Mouse (Mus musculus) layer of hippocampus, adult 9-10 months (tissue): Measurements from ENCODE around the gene Wfdc15a.
"Not testable (repeated sequence)": the region's sequence is repeated elsewhere in the genome, so short reads cannot be mapped to it uniquely, and the experiment has no call there.

Experiments used
- DNase-seq: peaks from one replicate; pipeline ENCODE4 v3.0.0; 2022; ENCODE audit warnings: low spot score

Gene Wfdc15a

GRCm38 (mm10) chr2:164199626-164200327 is at the start of gene Wfdc15a:
TSS of gene Wfdc15a (minus strand) at chr2:164200130.
- DNase-seq, result no peak

GRCm38 (mm10) chr2:164238366-164238765 is 38.4 kb upstream of the Wfdc15a start, which contains the start of gene Svs2:
TSS of gene Svs2 (minus strand) at chr2:164238466.
- DNase-seq, result no peak

- DNase-seq, result no peak
Measured at GRCm38 (mm10) chr2:164232671-164233070, 32.7 kb upstream of the Wfdc15a start.

- no peak for DNase-seq
Measured at GRCm38 (mm10) chr2:164228361-164229070, 28.6 kb upstream of the Wfdc15a start.

GRCm38 (mm10) chr2:164221522-164221921 is 21.6 kb upstream of the Wfdc15a start, which contains the start of gene Wfdc15b:
TSS of gene Wfdc15b (minus strand) at chr2:164221660.
- no peak for DNase-seq

GRCm38 (mm10) chr2:164219295-164219694 is 19.4 kb upstream of the Wfdc15a start:
- DNase-seq, result no peak

GRCm38 (mm10) chr2:164212711-164213110 is 12.8 kb upstream of the Wfdc15a start:
- no peak for DNase-seq

GRCm38 (mm10) chr2:164210892-164211291 is 11.0 kb upstream of the Wfdc15a start:
- no peak for DNase-seq

- no peak for DNase-seq
Measured at GRCm38 (mm10) chr2:164206676-164207075, 6.7 kb upstream of the Wfdc15a start.

GRCm38 (mm10) chr2:164206011-164206410 is 6.1 kb upstream of the Wfdc15a start:
- not testable (repeated sequence) for DNase-seq

- no peak for DNase-seq
Measured at GRCm38 (mm10) chr2:164196700-164196990, 3.3 kb downstream of the Wfdc15a start.

- DNase-seq, result no peak
Measured at GRCm38 (mm10) chr2:164195971-164196699, 3.8 kb downstream of the Wfdc15a start.

GRCm38 (mm10) chr2:164194959-164195630 is 4.8 kb downstream of the Wfdc15a start:
- DNase-seq, result no peak

- DNase-seq, result no peak
Measured at GRCm38 (mm10) chr2:164192279-164192678, 7.7 kb downstream of the Wfdc15a start.

GRCm38 (mm10) chr2:164190576-164190975 is 9.4 kb downstream of the Wfdc15a start, which contains the start of gene Wfdc12:
TSS of gene Wfdc12 (minus strand) at chr2:164190608.
- DNase-seq, result no peak

- no peak for DNase-seq
Measured at GRCm38 (mm10) chr2:164188722-164189121, 11.2 kb downstream of the Wfdc15a start.

GRCm38 (mm10) chr2:164184145-164184719 is 15.7 kb downstream of the Wfdc15a start:
- DNase-seq, result no peak

GRCm38 (mm10) chr2:164183340-164183739 is 16.6 kb downstream of the Wfdc15a start:
- no peak for DNase-seq

GRCm38 (mm10) chr2:164182692-164183255 is 17.2 kb downstream of the Wfdc15a start, which contains the start of gene Wfdc5:
TSS of gene Wfdc5 (minus strand) at chr2:164182742.
- DNase-seq, result no peak

- DNase-seq, result no peak
Measured at GRCm38 (mm10) chr2:164180770-164181169, 19.2 kb downstream of the Wfdc15a start.

GRCm38 (mm10) chr2:164180124-164180523 is 19.8 kb downstream of the Wfdc15a start:
- DNase-seq, result no peak
